Mouse (Mus musculus) central nervous system, embryonic 18 days (tissue): ENCODE results near the gene Irgm1. TPM values are rescaled to one million over a fixed set of nuclear protein-coding genes. Genes with fewer than 3 reads are reported as not detected.

Source experiments
- polyA plus RNA-seq: library from polyadenylated mRNA; depleted of rRNA; stranded (reverse); fragments of >200 nt; gene quantifications from 2 replicates; pipeline ENCODE4 v1.2.3, GENCODE M21; 2012; rRNA removed

Gene Irgm1
- polyA plus RNA-seq, result 3.9 and 5.6 TPM in 2 replicates

DNA sequence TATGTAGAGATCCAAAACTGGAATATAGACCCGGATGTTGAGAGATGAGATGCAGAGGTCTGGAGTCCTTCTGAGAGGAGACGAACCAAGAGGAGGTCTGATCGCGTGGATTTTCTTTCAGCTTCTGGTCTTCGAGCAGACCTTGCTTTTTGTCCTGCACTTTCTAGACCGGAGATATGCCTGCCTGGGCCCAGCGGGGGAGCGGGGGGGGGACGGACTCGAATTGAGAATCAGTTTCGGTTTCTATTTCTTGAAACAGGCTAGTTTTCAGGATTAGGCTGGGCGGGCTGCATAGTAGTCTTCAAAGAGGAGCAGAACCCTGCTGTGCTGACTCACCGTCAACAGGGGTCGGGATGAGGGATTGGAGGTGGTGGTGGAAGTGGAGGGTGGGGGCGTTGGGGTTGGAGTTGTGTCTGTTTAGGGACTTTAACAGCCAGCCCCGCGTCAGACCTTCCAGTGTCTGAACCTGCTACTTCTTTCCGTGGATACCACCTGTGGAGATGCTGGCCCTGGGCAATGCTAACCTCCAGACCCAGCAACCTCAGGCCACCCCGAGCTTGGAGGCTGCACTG is at the start of gene Irgm1:
Irgm1 (minus strand) TSS at position 483 of the 572 bp plus-strand sequence.

GRCm38 (mm10) chr11:48902021-48902420 is 30.5 kb upstream of the Irgm1 start, which contains the start of gene Gm5431:
Gene Gm5431, minus strand, starts transcription at chr11:48902214.

DNA sequence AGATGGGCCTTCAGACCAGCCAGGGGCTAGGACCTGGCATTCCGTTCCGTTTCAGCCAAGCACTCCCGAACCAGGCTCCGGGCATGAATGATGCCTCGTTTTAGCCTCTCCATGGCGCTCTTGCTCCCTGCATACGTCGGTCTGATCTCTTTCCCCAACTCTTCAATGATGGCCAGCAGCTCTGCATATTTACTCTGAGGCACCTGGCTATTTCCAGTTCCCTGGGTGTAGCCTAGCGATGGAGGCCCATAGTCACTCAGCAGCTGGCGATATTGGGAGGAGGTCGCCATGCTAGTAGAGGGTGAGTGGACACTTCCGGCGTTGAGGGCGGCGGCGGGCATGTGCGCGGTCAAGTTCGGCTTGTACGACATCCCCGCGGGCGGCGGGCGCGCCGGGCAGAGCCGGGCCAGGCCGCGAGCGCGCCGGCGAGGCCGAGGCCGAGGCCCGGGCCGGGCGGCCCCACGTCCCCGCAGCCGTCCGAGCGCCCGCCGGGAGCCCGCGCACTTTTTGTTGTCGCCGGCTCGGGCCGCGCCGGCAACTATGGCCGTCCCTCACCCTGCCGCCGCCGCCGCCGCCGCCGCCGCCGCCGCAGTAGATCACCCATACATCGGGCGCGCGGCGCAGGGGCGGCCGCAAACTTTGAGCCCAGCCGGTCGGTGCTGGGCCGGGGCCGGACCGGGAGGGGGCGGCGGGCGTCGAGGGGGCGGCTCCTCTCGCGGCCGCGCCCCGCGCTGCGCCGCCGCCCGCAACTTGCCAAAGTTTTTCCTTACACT is 45.3 kb downstream of the Irgm1 start, which contains the start of the genes Trim7 and Gm12184:
Trim7 (plus strand) TSS at position 162 of the 773 bp plus-strand sequence.
Gm12184 (minus strand) TSS at position 677 of the 773 bp plus-strand sequence.

DNA sequence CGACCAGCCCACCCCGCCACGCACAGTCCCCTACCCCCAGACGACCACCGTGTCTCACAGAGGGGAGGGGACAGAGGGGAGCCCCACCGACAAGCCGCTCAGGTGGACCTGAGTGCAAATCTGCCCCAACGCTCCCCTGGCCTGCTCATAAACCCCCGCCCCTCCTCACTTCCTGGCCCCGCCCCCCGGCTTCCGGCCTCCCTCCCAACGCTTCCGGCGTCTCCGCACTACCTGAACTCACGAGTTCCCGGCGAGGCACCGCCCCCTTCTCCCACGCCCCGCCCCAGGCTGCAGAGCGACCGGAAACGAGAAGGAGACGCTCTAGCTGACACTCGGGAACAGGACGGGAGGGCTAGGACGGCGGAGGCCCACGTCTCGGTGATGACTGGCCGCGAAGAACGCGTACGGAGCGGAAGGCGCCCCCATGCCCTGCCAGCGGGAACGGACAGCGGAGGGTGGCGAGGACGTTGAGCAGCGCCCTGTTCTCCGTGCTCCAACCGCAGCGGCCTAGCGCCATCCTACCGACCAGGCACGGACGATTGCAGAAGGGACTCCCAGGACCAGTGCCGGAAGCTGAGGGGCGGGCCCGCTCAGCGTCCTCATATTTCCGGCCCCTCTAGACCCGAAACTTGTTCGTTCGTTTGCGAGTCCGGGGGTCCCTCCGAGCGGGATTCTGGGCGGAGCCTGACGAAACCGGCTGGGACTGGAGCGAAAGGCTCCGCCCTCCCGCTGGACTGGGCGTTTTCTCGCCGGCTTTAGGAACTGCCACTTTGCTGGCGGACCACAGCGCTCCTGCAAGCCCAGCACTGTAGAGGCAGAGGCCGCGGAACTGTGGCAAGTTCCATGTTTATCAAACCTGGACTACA is 54.5 kb downstream of the Irgm1 start, which contains the start of gene Trim41:
Trim41 (minus strand) TSS at position 554 of the 866 bp plus-strand sequence.

Other genes with a start within 250 kb of the Irgm1 start
- gene Rack1, start 71.4 kb downstream of the Irgm1 start, polyA plus RNA-seq, result 1,103 and 1,120 TPM in 2 replicates
- 35.3 and 38.0 TPM in 2 replicates for gene Trim41, start 54.3 kb downstream of the Irgm1 start, polyA plus RNA-seq
- gene Trim7, start 45.5 kb downstream of the Irgm1 start, polyA plus RNA-seq, result 6.5 and 7.1 TPM in 2 replicates
- gene Gm12184, start 45.0 kb downstream of the Irgm1 start, polyA plus RNA-seq, result 23.2 and 25.2 TPM in 2 replicates
- gene Gm5431, start 30.5 kb upstream of the Irgm1 start, polyA plus RNA-seq, result 0.06 and 0.20 TPM in 2 replicates
- 0.58 and 0.86 TPM in 2 replicates for gene Psme2b, start 74.5 kb upstream of the Irgm1 start, polyA plus RNA-seq
- 0.03 and 0.04 TPM in 2 replicates for gene Olfr56, start 107.2 kb upstream of the Irgm1 start, polyA plus RNA-seq
- gene 9930111J21Rik1, start 107.7 kb upstream of the Irgm1 start, polyA plus RNA-seq, result 0.11 and 0.12 TPM in 2 replicates
- 0.04 TPM in 2 replicates for gene Gm12185, start 120.5 kb upstream of the Irgm1 start, polyA plus RNA-seq
- 0.17 and 0.27 TPM in 2 replicates for gene Tgtp1, start 122.5 kb upstream of the Irgm1 start, polyA plus RNA-seq
- gene 9930111J21Rik2, start 179.6 kb upstream of the Irgm1 start, polyA plus RNA-seq, result 0.25 and 0.31 TPM in 2 replicates
- gene Tgtp2, start 192.5 kb upstream of the Irgm1 start, polyA plus RNA-seq, result 0.03 and 0.11 TPM in 2 replicates
- gene Ifi47, start 204.9 kb upstream of the Irgm1 start, polyA plus RNA-seq, result 0.60 and 1.1 TPM in 2 replicates
- not detected in 2 replicates for gene Olfr1396, start 243.2 kb upstream of the Irgm1 start, polyA plus RNA-seq